Mouse (Mus musculus) heart, postnatal 0 days (tissue): ENCODE measurements at regions not wholly inside any gene's neighbourhood (a gene's known extent, or its start where the extent isn't known, plus 50 kb on each side); places are given as distances from the start of the nearest gene placed in this dataset.

Experiments
- ATAC-seq: fragments of 200-750 bp; cut with Nextera tagmentation; 2 replicates; pipeline ENCODE4 v1.8.0; 2017; ENCODE audit warnings: low read depth, moderate number of reproducible peaks, moderate library complexity; ENCODE audit not compliant: insufficient read depth
- DNase-seq: peaks from one replicate; pipeline ENCODE4 v3.0.0-alpha.2; 2016; ENCODE audit warnings: low spot score
- H3K27ac ChIP-seq: fragments of 300-500 bp; sonication (generic); 2 replicates; pipeline ENCODE4 v1.5.1; 2014; ENCODE audit warnings: low read depth, mild to moderate bottlenecking
- H3K27me3 ChIP-seq: fragments of 300-500 bp; sonication (generic); 2 replicates; pipeline ENCODE4 v1.6.1; 2014; ENCODE audit warnings: low read length, mixed read lengths; ENCODE audit not compliant: control insufficient read depth, insufficient read depth
- H3K36me3 ChIP-seq: fragments of 300-500 bp; sonication (generic); replicated peaks from 2 replicates; pipeline ENCODE4 v1.6.1; 2014; ENCODE audit warnings: low read length, mixed read lengths; ENCODE audit not compliant: control insufficient read depth, insufficient read depth
- H3K4me1 ChIP-seq: fragments of 300-500 bp; sonication (generic); 2 replicates; pipeline ENCODE4 v1.6.1; 2014; ENCODE audit warnings: antibody characterized with exemption; ENCODE audit not compliant: control insufficient read depth, insufficient read depth
- H3K4me2 ChIP-seq: fragments of 300-500 bp; sonication (generic); 2 replicates; pipeline ENCODE4 v1.6.1; 2014; ENCODE audit warnings: low read depth, mild to moderate bottlenecking, low read length, moderate library complexity
- H3K4me3 ChIP-seq: fragments of 300-500 bp; sonication (generic); 2 replicates; pipeline ENCODE4 v1.5.1; 2014; ENCODE audit warnings: low read depth, low read length
- H3K9ac ChIP-seq: fragments of 300-500 bp; sonication (generic); replicated peaks from 2 replicates; pipeline ENCODE4 v1.6.1; 2014; ENCODE audit warnings: low read depth, low read length, mixed read lengths
- H3K9me3 ChIP-seq: fragments of 300-500 bp; sonication (generic); replicated peaks from 2 replicates; pipeline ENCODE4 v1.6.1; 2016; ENCODE audit warnings: low read length; ENCODE audit not compliant: control insufficient read depth
- CTCF ChIP-seq: IDR thresholded peaks from 2 replicates; pipeline ENCODE4 v1.5.1; 2016; ENCODE audit warnings: antibody characterized with exemption, control low read depth, low read depth
- EP300 ChIP-seq: IDR thresholded peaks from 2 replicates; pipeline ENCODE4 v1.6.1; 2016; ENCODE audit warnings: antibody characterized with exemption, low read depth
- WGBS: fragments of 180-500 bp; shearing (Covaris S2); extraction: QIAGEN DNeasy Blood & Tissue Kit; methylation state at CpG from one replicate; pipeline ENCODE4 v1.1.7; 2014; 5-methylcytosine and 5-hydroxymethylcytosine counted together

DNA sequence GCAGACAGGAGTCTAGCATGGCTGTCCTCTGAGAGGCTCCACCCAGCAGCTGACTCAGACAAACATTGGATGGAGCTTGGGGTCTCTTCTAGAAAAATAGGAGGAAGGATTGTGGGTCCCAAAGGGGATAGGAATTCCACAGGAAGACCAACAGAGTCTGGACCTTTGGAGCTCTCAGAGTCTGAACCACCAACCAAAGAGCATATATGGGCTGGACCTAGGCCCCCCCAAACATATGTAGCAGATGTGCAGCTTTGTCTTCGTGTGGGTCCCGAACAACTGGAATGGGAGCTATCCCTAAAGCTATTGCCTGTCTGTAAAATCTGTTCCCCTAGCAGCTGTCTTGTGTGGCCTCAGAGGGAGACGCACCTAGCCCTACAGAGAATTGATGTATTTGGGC, 50.1 kb upstream of the Cpm start:
- H3K36me3 ChIP-seq, result no peaks in the 10 kb centered on the region
- no peak overlapping the region for H3K9ac ChIP-seq
- 74% methylated on average over 3 of the region's 3 CpGs for WGBS

DNA sequence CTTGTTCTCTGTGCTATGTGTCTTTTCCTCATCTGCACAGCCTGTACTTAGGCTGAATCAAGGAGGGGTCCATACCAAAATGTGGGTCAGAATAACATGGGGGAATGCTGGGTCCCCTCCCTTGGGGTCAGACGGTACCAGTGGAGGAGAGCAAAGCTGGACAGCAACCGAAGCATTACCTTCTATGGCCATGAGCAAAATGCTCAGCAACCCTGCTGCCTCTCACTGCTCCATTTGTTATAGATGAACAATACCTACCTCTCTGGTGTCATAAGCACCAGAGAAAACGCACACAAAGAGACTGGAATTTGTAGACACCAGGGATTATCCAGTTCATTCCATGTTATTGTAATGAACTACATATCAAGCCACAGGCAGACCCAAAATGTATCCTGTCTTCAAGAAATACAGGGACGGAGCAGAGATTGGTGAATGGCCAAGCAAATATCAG, 50.6 kb upstream of the Cpm start:
- Histone ChIP-seq H3K27ac (no peak overlapping the region), H3K9me3 (no peaks in the 10 kb centered on the region), H3K27me3 (no peaks in the 10 kb centered on the region), H3K4me1 (no peaks in the 10 kb centered on the region), H3K9ac (no peak overlapping the region), H3K4me2 (no peak overlapping the region), H3K4me3 (no peak overlapping the region), H3K36me3 (no peaks in the 10 kb centered on the region)
- no peak for DNase-seq
- WGBS, result 76% methylated on average over 4 of the region's 4 CpGs
- TF ChIP-seq EP300 (no peak), CTCF (no peak)
- no peak for ATAC-seq

More for the DNA sequence above, 50.1 kb upstream of the Cpm start:
- Histone ChIP-seq H3K4me3 (no peak overlapping the region), H3K4me2 (no peak overlapping the region), H3K27me3 (no peaks in the 10 kb centered on the region), H3K9me3 (no peaks in the 10 kb centered on the region), H3K4me1 (no peaks in the 10 kb centered on the region), H3K27ac (no peak overlapping the region)
- no peak for DNase-seq
- TF ChIP-seq CTCF (no peak), EP300 (no peak)
- ATAC-seq, result no peak

DNA sequence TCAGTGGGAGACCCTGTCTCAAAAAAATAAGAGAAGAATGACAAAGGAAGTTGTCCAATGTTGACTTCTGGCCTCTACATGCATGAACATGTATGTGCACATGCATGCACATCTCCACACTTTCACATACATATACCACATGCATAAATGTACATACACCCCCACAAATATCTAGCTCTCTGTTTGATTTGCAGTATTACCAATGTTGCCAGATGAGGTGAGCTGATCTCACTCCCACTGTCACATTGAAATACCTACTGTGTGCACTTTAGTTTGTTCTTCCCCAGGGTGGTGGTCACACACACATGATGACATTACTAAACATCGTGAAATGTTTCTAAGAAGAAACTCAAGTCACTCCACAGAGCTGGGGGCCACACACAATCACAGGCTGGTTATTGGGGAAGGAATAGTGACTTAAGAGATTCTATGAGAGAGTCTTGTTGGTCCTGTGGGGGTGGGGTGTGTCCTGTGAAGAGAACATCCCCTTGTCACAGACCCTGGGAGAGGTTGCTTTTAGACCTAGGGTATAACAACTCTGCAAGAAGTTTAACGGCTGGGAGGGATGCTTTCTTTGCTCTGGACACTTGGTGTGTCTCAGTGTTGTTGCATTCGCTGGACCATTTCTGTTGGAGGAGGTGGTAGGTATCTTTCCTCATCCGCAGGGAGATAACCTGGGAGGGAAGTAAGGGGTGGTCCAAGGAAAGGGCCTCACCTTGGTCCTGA, 51.2 kb upstream of the Cpm start:
- 81% methylated on average over 4 of the region's 4 CpGs for WGBS
- no peak for TF ChIP-seq CTCF
- TF ChIP-seq EP300, result no peak
- no peak overlapping the region for H3K4me3 ChIP-seq

DNA sequence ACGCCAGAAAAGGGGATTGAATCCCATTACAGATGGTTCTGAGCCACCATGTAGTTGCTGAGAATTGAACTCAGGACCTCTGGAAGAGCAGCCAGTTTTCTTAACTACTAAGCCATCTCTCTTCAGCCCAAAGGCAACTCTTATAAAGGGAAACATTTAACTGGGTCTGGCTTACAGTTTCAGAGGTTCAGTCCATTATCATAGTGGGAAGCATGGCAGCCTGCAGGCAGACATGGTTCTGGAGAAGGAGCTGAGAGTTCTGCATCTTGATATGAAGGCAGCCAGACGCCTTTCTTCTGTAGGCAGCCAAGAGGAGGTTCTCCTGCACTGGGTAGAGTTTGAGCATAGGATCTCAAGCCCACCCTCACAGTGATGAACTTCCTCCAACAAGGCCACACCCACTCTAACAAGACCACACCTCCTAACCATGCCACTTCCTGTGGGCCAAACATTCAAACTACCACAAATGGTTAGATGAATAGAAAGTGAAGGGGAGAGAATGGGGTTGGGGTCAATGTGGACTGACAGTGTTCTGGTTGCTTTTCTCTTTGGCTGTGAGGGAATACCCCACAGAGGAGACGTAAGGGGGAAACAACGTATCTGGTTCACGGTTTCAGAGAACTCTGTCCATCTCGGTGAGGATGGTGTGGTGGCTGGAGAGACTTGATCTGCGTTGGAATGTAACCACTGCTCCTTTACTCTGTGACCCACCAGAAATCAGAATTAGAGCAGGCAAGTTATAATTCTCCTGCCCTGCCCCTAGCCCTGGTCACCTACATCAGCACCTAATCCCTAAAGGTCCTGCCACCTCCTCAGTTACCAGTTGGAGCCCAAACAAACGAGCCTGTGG, 52.2 kb upstream of the Cpm start:
- ATAC-seq (no peak), DNase-seq (no peak)
- 76% methylated on average over 8 of the region's 8 CpGs for whole genome bisulfite sequencing
- Histone ChIP-seq H3K9ac (no peak overlapping the region), H3K4me3 (no peak overlapping the region), H3K36me3 (no peaks in the 10 kb centered on the region), H3K4me2 (no peak overlapping the region), H3K27me3 (peaks cover 10% of the 10 kb centered on the region), H3K27ac (no peak overlapping the region), H3K9me3 (no peaks in the 10 kb centered on the region), H3K4me1 (no peaks in the 10 kb centered on the region)
- TF ChIP-seq EP300, result no peak
- TF ChIP-seq CTCF, result no peak

More for the DNA sequence above, 51.2 kb upstream of the Cpm start:
- no peak overlapping the region for H3K27ac ChIP-seq
- no peak overlapping the region for H3K9ac ChIP-seq
- no peaks in the 10 kb centered on the region for H3K36me3 ChIP-seq
- H3K9me3 ChIP-seq, result no peaks in the 10 kb centered on the region
- H3K4me2 ChIP-seq, result no peak overlapping the region
- H3K27me3 ChIP-seq, result peaks cover under 1% of the 10 kb centered on the region
- no peaks in the 10 kb centered on the region for H3K4me1 ChIP-seq
- DNase-seq (no peak), ATAC-seq (no peak)

DNA sequence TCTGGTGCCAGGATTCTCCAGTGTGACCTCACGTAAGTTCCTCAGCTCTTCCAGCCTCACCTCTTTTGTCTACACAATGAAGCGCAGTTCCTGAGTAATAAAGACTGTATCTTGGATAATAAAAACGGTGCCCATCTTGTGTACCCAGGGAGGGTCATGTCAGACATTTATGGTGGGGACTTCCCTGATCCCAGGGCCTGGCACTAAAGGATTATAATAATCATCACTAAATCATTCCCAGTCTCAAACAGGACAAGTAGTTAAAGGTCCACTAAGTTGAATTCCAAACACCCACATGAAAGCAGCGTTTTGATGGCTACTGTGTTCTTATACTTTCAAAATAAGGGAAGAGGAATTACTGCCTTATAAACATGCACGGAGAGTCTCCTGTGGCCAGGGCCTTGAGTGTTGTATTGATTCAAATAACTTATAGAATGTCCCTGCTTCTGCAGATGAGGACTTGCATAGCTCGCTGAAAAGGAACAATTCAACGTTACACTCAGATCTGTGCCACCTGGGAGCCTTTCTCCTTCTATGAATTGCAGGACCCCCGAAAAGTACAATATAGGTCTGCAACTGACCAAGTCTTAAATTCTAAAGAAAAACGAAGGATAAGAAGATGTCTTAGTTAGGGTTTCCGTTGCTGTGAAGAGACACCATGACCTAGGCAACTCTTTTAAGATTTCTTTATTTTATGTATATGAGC, 53.0 kb upstream of the Cpm start:
- no peak for ATAC-seq
- Histone ChIP-seq H3K36me3 (no peaks in the 10 kb centered on the region), H3K4me2 (no peak overlapping the region), H3K9me3 (no peaks in the 10 kb centered on the region), H3K4me3 (no peak overlapping the region), H3K9ac (no peak overlapping the region), H3K27me3 (peaks cover 13% of the 10 kb centered on the region), H3K27ac (no peak overlapping the region), H3K4me1 (no peaks in the 10 kb centered on the region)
- no peak for DNase-seq
- 83% methylated on average over 10 of the region's 10 CpGs for WGBS
- TF ChIP-seq EP300 (no peak), CTCF (no peak)
